Mouse (Mus musculus) E14TG2a.4 (cell line): ENCODE measurements at regions not wholly inside any gene's neighbourhood (a gene's known extent, or its start where the extent isn't known, plus 50 kb on each side); places are given as distances from the start of the nearest gene placed in this dataset.

Source experiments
- CTCF ChIP-seq: conservative IDR thresholded peaks from 2 replicates; pipeline ENCODE4 v1.5.1; 2014; ENCODE audit warnings: low read length
- NANOG ChIP-seq: IDR thresholded peaks from 2 replicates; pipeline ENCODE4 v1.6.1; 2014; ENCODE audit warnings: borderline replicate concordance, low read length, mixed read lengths

- no peak for TF ChIP-seq CTCF
- TF ChIP-seq NANOG, result no peak
These were observed 240.2 kb downstream of the Mreg start for GRCm38 (mm10) chr1:71971943-71972342.
